ENCODE assay signal across 9 mouse cellular contexts in the genomic region with DNA sequence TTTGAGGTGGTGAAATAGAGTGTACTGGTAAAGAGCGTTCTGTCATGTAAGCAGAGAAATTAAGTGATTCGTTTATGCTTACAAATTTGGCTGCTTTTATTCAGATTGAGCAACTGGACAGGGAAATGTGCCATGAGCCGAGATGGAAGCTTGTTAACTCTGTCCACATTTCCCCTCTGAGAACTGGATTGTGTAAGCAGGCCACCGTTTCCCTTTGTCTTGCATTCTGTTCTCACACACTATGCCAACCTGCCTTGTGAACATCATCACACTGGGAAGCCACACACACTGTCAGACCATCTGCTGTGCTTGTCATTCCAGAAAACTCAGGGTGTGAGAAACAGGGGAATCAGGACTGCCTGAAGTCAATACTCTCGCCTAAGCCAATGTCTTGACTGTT.
DNase-seq lines count a peak whose midpoint lies in the region; ATAC-seq and TF ChIP-seq lines count a peak whose summit lies in the region.
"Had no signal": no experiment of that assay in that cellular context is flagged by ENCODE, and none has a peak within 500 bp of the region (broad histone marks: within the 10 kb centered on the region; RNA-seq: fewer than 3 reads in every experiment).

No protein-coding gene starts in this region.

- peak; percentile 36 for DNase-seq in embryonic facial prominence, embryonic 14.5 days (ENCODE audit: low spot score)
- DNase-seq in embryonic facial prominence, embryonic 10.5 days (ENCODE audit: low spot score) = no peak
- DNase-seq in gastrocnemius, adult 2 months = peak; percentile 42
- peak; percentile 54 to 90 for DNase-seq in layer of hippocampus, postnatal 14 days (ENCODE audit: low spot score in 2 of 2)
- peak; percentile 87 for DNase-seq in midbrain, postnatal 0 days (ENCODE audit: low spot score)
- DNase-seq in thymus, postnatal 36 days = no peak
- DNase-seq in thymus, adult 18-20 months = no peak

- no peak overlapping the region for H3K4me2 ChIP-seq in embryonic facial prominence, embryonic 14.5 days (ENCODE audit: low read depth, low read length)
- H3K4me2 ChIP-seq in midbrain, postnatal 0 days (ENCODE audit: low read depth, low read length, poor library complexity, severe bottlenecking) = no peak overlapping the region

- H3K36me3 ChIP-seq in embryonic facial prominence, embryonic 14.5 days (ENCODE audit: control insufficient read depth, insufficient read depth, low read length) = no peaks in the 10 kb centered on the region
- no peaks in the 10 kb centered on the region for H3K36me3 ChIP-seq in embryonic facial prominence, embryonic 10.5 days (replicated peaks)
- no peaks in the 10 kb centered on the region for H3K36me3 ChIP-seq in midbrain, postnatal 0 days (ENCODE audit: insufficient read depth, low read length)

- TF ChIP-seq CTCF in gastrocnemius, adult 2 months (IDR thresholded peaks at IDR 0.05) = no peak
- TF ChIP-seq CTCF in midbrain, postnatal 0 days (IDR thresholded peaks at IDR 0.05) = no peak

- H3K27me3 ChIP-seq in embryonic facial prominence, embryonic 14.5 days (replicated peaks; ENCODE audit: control insufficient read depth, insufficient read depth, low read length) = no peaks in the 10 kb centered on the region
- H3K27me3 ChIP-seq in embryonic facial prominence, embryonic 10.5 days (replicated peaks; ENCODE audit: low read depth, poor library complexity, severe bottlenecking) = no peaks in the 10 kb centered on the region
- H3K27me3 ChIP-seq in midbrain, postnatal 0 days (ENCODE audit: insufficient read depth, low read length) = no peaks in the 10 kb centered on the region
- H3K27me3 ChIP-seq: megakaryocyte, embryonic 14.5 days had no signal

- peak; percentile 57; the same call in 1 of the 2 replicates for ATAC-seq in embryonic facial prominence, embryonic 14.5 days (ENCODE audit: low read depth)
- peak; percentile 99 for ATAC-seq in cerebellum, adult (ENCODE audit: insufficient number of reproducible peaks, low FRiP score, low TSS enrichment)
- peak; percentile 68; the same call in 1 of the 2 replicates for ATAC-seq in midbrain, postnatal 0 days (ENCODE audit: low FRiP score)

- H3K9ac ChIP-seq in embryonic facial prominence, embryonic 14.5 days (ENCODE audit: low read depth, low read length) = no peak overlapping the region
- H3K9ac ChIP-seq in midbrain, postnatal 0 days (replicated peaks; ENCODE audit: low read length, poor library complexity, severe bottlenecking) = no peak overlapping the region

- no peak overlapping the region for H3K4me3 ChIP-seq in embryonic facial prominence, embryonic 14.5 days (ENCODE audit: low read depth, low read length)
- H3K4me3 ChIP-seq in embryonic facial prominence, embryonic 10.5 days = no peak overlapping the region
- H3K4me3 ChIP-seq in gastrocnemius, adult 2 months = no peak overlapping the region
- H3K4me3 ChIP-seq in midbrain, postnatal 0 days (ENCODE audit: low read depth, low read length) = no peak overlapping the region
- H3K4me3 ChIP-seq: megakaryocyte, embryonic 14.5 days had no signal

- no peaks in the 10 kb centered on the region for H3K4me1 ChIP-seq in embryonic facial prominence, embryonic 14.5 days (ENCODE audit: control insufficient read depth, insufficient read depth, low read length)
- 0 out of 2 replicates have a peak, but pooled peaks cover 3% of the 10 kb centered on the region for H3K4me1 ChIP-seq in embryonic facial prominence, embryonic 10.5 days
- no peaks in the 10 kb centered on the region for H3K4me1 ChIP-seq in midbrain, postnatal 0 days (ENCODE audit: insufficient read depth, low read length)
- H3K4me1 ChIP-seq: megakaryocyte, embryonic 14.5 days had no signal

- no peak overlapping the region for H3K27ac ChIP-seq in embryonic facial prominence, embryonic 14.5 days (replicated peaks; ENCODE audit: low read depth, low read length)
- H3K27ac ChIP-seq in embryonic facial prominence, embryonic 10.5 days (replicated peaks) = no peak overlapping the region
- H3K27ac ChIP-seq in gastrocnemius, adult 2 months = no peak overlapping the region
- no peak overlapping the region for H3K27ac ChIP-seq in midbrain, postnatal 0 days (ENCODE audit: low read depth, low read length)

- intact Hi-C loops in gastrocnemius, adult 2 months (cut with DNase I) = no loop called here

- WGBS in embryonic facial prominence, embryonic 14.5 days = 74% methylated on average over 5 of the region's 5 CpGs
- 67% methylated on average over 5 of the region's 5 CpGs for WGBS in embryonic facial prominence, embryonic 10.5 days
- WGBS in midbrain, postnatal 0 days = 24% methylated on average over 5 of the region's 5 CpGs

- H3K9me3 ChIP-seq in embryonic facial prominence, embryonic 14.5 days (ENCODE audit: control insufficient read depth, low read length) = no peaks in the 10 kb centered on the region
- no peaks in the 10 kb centered on the region for H3K9me3 ChIP-seq in embryonic facial prominence, embryonic 10.5 days
- H3K9me3 ChIP-seq in midbrain, postnatal 0 days (ENCODE audit: low read length) = no peaks in the 10 kb centered on the region
- H3K9me3 ChIP-seq: megakaryocyte, embryonic 14.5 days had no signal

Comparison
In these comparisons a context has a peak if more than half of its experiments do, and no peak if none do; other contexts are left out.
1. DNase-seq: peak in embryonic facial prominence, embryonic 14.5 days (single experiment), gastrocnemius, adult 2 months (single experiment), layer of hippocampus, postnatal 14 days (2 of 2) and midbrain, postnatal 0 days (single experiment); none in embryonic facial prominence, embryonic 10.5 days (single experiment), thymus, postnatal 36 days (0 of 2) and thymus, adult 18-20 months (0 of 2).
2. Peak in every context shown above with its lines, with median percentiles within 50 percentile points of each other: ATAC-seq.